Mouse (Mus musculus): ENCODE results near the gene Dlg4. TPM values are rescaled to one million over a fixed set of nuclear protein-coding genes. Genes with fewer than 3 reads are reported as not detected.
A peak's percentile ranks its signal among the peaks of the same experiment; 100 is the strongest.
"Not testable (repeated sequence)": the region's sequence is repeated elsewhere in the genome, so short reads cannot be mapped to it uniquely, and the experiment has no call there.

The Dlg4 gene
- total RNA-seq, 2 experiments from 2014 or later, result 4.9 to 6.5 TPM

DNA sequence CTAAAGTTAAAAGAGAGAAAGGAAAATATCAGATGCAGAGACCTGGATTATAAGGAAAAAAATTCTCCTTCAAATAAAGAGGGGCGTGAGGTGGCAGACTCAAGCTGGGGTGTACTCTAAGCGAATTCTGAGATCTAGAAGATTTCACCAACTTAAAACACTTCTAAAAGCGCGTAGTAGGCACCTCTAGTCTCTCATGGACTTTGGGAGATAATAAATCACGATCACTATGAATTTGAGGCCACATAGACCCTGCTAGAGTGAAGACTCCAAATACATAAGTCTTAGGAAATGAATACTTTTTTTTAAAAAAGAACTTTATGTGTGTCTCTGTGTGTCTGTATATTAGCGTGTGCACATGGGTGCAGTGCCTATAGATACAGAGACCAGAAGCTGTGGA, 1.1 kb upstream of the Dlg4 start:
- intact Hi-C loops (cut with DNase I), result no loop called here
- DNase-seq, result no peak

DNA sequence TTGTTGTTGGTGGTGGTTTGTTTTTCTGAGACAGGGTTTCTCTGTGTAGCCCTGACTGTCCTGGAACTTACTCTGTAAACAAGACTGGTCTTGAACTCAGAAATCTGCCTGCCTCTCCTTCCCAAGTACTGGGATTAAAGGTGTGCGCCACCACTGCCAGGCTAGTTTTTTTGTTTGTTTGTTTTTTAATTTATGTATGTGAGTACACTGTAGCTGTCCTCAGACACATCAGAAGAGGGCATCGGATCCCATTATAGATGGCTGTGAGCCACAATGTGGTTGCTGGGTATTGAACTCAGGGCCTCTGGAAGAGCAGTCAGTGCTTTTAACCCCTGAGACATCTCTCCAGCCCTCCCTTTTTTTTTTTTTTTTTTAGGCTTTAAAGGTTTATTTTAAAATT, 565 bp upstream of the Dlg4 start:
- DNase-seq; intact Hi-C loops (cut with DNase I): not testable (repeated sequence)

DNA sequence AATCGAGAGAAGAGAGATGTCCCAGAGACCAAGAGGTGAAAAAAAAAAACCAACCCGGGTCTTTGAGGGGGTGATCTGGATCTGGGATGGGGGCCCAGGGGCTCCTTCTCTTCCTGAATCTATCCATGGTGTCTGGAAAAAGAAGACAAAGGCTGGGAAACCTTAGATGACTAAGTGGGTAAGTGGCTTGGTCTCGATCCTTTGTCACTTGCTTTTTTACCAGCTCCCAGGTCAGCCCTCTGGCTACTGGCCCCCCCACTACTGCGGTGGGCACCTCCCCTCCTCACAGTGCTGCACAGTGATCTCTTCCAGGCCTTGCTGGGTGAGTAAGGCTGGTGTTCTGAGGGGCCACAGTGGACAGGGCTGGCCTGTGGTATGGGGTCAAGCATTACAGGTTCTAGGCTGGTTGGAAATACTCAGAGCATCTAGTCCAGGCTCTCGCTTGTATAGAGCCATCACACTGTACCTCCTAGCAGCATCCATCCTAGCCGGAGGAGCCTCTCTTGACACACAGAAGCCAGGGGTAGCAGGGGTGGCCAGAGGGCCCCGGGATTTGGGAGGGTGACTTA, 541 bp downstream of the Dlg4 start:
- intact Hi-C loops (cut with DNase I), result no loop called here
- no peak for DNase-seq

DNA sequence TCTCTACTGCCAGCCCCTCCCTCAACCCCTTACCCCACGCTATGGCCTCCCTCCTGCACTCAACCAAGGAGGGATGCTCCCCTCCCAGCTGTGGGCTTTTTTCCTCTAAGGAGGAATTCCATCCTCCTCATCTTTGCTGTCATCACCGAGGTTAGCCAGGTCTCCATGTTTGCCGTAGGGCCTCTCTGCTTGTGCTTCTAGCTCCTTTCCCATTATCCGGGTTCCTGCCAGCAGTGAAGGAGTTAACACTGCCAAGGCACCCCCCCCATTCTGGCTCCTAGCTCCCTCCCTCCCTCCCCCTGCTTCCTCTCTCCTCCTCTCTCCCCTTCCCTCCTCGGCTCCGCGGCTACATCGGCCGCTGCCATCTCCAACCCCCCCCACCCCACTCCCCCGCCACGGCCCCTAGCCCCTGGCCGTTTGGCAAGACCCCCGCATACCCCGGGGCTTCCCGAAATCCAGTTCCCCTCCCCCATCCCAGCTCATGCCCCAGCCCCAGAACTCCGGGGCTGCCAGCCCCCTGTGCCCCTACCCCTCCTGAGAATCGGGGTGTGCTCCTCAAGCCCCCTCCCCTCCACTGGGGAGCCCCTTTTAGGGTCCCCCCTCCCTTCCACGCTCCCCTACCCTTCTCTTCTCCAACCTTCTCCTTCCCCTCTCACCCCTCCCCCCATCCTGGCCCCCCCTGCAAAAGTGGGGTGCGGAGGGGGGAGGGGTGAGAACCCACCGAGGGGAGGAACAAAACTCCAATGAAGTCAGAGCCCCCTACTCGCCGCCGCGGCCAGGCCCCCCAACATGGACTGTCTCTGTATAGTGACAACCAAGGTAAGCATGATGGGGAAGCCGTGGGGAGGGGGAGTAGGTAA, 1.6 kb downstream of the Dlg4 start:
- DNase-seq, result peak in 1 of 2 experiments; percentile 42
- intact Hi-C loops (cut with DNase I), result no loop called here

DNA sequence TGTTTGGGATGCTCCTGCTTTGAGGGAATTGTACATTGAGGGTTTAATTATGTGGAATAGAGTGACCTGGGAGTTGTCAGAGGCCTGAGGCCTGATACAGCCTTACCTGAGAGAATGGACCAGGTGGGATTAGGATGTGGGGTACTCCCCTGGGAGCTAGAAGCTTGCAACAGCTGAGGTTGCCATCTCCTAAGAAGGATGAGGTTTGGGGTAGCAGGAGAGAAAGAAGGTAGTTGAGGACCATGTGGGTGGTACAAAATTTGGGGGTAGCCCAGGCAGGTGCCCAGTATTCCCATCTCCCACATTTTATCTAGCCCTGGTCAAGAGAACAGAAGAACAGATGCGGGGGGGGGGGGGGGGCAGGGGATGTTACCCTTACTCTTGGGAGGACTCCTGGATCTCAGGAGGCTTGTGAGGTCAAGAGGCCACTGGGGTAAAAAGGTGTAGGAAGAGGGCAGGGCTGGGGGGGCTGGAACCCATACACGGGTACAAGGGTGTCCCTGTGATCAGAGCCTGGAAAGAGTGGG, 2.8 kb downstream of the Dlg4 start:
- intact Hi-C loops (cut with DNase I), result no loop called here

DNA sequence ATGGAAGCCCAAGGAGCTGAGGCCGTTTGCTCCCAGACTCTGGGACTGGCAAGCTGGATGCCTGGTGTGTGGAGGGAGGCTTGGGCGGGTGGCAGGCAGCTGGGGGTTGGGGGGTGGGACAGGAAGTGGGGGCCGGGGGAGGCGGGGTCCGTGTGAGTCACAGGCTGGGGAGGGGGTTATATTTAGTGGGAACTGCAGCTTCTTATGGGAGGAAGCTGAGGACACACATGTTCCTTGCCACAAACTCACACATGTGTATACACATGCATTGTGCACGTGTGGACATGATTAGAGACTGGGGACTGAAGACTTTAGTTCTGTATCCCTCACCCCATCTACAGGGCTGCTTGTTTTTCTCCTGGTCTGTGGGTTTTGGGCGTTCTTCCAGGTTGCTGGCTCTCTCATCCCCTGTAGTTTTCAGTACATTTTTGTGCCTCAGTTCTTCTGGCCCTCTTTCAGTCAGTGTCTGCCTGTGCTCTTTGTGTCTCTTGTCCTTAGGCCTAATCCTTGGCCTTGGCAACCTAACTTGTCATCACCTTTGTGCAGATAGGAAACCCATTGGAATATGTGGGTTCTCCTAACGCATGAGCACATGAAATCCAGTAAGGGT, 3.4 kb downstream of the Dlg4 start:
- DNase-seq, result no peak
- intact Hi-C loops (cut with DNase I), result no loop called here

More for the DNA sequence above, 2.8 kb downstream of the Dlg4 start:
- no peak for DNase-seq

DNA sequence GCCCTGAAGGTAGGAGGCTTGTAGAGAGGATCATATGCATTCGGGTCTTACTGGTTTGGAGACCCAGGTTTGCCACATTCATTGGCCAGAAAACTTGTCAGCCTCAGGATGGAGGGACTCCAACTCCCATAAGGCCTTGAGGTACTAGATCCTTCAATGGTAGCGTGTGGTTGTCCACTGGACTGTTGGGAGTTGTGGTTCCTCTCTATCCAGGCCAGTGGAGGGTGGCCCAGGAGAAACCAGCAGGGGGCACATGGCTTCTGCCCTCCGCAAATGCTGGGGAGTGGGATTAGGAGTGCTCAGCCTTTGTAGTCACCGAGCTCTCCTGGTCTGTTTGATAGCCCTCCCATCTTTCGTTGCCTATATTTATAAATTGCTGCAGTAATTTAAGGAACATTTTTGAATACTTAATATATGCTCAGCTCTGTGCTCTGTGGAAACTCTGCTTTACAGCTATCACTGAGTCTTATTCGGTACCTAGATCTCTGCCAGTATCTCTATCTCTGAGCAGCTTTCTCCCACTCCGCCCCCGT, 4.1 kb downstream of the Dlg4 start:
- DNase-seq, result peak; percentile 55 to 72
- intact Hi-C loops (cut with DNase I), result no loop called here

DNA sequence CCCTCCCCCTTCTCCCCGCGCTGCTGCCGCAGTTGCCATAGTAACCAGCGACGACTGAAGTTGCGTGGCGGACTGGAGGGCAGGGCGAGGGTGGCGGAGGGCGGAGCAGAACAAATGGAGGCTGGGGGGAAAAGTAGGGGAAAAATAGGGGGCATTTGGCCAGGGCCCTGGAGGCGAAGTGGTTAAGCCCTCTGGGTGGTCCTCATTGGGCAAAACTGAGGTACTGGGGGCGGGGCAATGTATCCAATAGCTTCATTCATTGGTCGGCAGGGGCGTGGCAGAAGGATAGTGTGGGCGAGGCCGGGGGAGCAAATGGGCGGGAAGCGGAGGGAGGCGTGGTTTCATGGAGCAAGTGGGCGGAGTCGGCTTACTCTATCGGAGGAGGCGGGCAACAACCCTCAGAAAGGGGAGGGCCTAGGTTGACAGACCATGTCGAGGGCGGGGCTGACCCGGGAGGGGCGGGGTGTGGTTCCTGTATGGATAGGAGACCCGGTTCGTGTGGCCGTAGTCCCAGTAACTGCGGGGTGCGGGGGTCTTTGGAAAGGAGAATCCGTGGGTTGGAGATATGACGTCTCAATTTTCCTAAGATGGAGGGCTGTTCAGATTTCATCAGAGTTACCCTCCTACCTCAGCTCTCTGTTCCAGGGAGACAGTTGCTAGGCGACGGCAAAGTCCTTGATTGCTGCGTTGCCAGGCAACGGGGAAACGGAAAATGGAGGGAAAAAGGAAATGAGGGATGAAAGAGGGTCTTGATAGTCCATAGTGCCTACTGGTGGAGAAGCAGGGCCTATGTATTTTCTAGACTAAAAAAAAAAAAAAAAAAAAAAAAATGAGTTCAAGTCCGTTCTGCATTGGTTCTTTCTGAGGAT, 4.8 kb downstream of the Dlg4 start:
- intact Hi-C loops (cut with DNase I), result no loop called here

DNA sequence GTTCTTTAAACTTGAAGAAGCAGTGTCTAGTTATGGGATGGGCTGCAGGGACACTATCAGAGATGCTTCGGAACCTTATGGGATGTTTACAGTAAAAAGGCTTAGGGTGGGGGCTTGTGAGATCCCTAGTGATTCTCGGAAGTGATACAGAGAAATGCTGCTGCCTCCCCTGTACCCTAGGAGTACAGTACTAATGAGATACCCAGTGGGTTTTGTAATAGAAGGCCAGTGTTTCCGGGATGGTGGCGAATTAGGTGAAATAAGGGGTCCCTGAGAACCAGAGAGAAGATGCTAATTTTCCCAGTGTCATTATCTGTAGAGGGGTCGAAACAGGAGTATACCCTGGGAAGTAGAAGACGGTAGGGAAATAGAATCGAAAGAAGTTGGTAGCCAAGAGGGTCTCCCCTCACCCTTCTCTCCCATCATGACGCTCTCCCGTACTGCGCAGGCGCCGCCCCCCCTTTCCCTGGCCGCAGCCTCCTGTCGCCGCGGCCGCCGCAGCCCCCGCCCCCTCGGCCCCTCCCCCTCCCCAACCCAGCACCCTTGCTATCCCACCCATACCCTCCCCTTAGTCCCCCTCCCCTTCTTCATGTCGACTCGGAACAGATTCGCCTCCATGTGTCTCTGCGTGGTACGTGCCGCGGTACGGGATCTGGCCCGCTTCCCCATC, 6.9 kb downstream of the Dlg4 start:
- DNase-seq, result no peak
- intact Hi-C loops (cut with DNase I), result no loop called here

More for the DNA sequence above, 4.8 kb downstream of the Dlg4 start:
- peak; percentile 96 to 97 for DNase-seq

DNA sequence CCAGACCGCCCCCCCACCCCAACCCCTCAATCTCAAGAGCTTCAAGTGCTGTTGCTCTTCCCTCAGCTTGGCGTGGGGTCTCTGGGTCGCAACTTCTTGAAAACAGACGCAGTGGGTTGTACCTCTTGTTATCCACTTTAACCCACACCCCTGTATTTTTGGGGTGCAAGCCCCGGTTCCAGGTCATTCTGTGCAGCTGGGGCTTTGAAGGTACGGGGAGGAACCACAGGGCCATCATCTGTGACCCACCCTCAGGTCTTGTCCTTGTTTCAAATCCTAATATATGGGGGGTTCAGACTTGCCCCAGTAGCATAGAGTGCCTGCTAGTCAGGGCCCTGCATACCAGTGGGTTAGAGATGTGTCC, 7.4 kb downstream of the Dlg4 start:
- no peak for DNase-seq
- intact Hi-C loops (cut with DNase I), result no loop called here

DNA sequence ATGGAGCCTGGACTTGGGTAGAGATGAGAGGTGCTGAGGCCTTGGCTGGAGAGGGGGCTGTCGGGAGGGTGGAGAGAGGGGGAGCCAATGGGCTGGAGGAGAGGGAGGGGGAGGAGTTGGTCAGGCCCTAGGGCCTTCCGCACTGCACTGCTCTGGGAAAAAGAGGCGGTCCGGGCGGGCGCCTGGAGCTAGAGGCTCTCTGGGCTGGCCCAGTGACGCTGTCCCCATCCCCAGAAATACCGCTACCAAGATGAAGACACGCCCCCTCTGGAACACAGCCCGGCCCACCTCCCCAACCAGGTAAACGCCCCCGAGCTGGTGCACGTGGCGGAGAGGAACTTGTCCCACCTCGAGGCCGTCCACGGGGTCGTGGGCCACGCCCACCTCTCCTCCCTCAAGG, 9.9 kb downstream of the Dlg4 start:
- DNase-seq, result peak; percentile 50 to 65
- intact Hi-C loops (cut with DNase I), result no loop called here

DNA sequence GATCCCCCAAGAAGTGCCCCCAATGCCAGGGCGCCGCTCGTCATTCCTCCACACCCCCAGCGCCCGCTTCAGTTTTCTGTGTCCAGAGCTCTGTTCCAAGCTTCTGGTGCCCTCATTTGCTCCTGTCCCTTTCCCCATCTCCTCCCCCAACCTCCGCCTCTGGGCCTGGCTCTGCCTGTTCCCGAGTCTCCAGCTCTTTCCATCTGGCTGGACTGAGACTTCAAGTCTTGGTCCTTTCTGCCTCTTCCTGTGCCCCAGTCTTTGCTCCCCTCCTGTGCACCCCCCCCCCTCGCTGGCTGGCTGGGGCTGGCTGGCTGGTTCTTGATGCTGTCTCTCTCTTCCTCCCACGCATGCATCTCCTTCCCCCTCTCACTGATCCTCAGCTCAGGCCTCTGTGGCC, 10.7 kb downstream of the Dlg4 start:
- peak in 1 of 2 experiments; percentile 61 for DNase-seq

DNA sequence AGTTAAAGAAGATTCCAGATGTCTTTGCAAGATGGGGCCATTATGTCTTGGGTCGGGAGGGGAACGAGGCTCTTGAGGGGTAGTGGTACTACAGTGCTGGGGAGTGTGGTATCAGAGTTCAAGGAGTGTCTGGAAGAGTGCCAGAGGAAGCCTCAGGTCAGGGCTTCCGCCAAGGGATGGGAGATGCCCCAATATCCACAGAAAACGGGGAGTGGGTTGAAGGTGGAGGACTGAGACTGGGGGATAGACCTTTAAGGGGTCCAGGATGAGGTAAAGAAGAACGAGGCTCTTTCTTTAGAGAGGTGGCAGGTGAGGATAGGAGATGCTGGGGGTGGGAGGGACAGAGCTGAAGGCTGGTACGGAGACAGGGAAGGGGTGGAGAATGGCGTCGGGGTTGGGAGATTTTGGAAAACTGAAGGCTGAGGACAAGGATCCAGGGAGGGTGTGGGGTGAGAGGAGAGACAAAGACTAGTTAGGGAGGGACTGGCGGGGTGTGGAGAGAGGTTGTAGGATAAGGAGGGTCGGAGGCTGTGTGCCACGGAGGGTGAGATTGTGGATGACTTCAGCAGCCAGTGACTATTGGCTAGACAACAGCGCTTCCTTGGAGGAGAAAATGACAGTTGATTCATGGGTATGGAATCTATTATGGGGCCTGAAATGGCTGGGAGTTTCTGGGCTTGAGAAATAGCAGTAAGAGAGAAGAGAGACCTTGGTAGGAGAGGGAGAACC, 11.8 kb downstream of the Dlg4 start:
- DNase-seq, result peak in 1 of 2 experiments; percentile 37
- intact Hi-C loops (cut with DNase I), result no loop called here

More for the DNA sequence above, 10.7 kb downstream of the Dlg4 start:
- intact Hi-C loops (cut with DNase I), result no loop called here

DNA sequence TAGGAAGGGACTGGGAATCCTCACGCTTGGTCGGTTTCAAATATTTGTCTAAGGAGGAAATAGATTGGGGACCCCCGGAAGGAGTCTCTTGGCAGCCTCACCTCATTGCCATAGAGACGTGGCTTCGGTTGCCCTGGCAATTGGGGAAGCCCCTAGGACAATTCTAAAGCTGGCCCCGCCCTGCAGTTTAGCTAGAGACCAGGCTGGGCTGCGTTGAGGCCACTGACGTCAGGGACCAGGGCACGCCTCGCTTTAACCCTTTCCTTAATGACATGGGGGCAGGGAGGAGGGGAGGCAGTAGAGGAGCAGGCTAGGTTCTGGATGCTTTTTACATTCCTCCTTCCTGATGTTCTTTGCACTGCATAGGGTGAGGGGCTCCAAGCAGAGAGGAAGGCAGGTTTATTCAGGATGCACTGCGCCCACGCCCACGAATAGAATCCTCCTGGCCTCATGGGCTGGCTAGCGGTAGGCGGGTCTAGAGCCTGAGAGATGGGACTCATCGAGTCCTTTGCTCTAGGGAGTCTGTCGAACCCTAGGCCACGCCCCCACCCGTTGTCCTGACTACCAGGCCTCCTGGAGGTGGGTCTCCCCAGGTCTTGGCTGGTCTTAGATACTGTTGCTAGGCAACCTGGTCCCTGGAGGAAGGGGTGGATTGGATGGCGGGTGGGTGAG, 12.5 kb downstream of the Dlg4 start:
- intact Hi-C loops (cut with DNase I), result no loop called here
- DNase-seq, result peak; percentile 73 to 82

DNA sequence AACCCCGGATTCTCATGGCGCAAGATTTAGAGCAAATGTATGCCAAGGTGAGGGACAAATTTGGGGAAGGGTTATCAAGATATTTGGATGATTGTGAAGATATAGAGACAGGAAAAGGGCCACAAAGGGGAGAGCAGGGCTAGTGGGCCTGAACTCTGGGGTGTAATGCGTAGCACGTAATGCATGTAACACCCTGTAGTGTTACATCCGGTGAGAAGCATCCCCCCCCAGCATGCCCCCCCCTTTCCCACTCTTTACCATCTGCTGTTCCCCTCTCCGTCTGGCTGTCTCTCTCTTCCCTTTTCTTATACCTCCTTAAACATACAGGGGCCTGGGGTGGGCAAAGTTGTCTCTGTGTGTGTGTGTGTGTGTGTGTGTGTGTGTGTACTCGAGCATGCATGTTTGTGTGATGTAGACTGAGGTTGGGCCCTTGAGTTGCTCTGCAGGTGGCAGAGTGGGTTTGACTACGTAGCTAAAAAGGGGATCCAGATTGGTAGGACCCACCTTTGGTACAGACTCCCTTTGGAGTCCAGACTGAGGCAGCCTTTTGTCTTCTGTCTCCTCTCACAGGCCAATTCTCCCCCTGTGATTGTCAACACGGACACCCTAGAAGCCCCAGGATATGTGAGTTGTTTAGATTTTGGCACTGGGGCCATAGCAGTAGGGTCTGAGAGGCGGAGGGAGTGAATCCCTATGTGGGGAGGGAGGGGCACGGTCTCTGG, 13.2 kb downstream of the Dlg4 start:
- DNase-seq, result no peak
- intact Hi-C loops (cut with DNase I), result no loop called here

DNA sequence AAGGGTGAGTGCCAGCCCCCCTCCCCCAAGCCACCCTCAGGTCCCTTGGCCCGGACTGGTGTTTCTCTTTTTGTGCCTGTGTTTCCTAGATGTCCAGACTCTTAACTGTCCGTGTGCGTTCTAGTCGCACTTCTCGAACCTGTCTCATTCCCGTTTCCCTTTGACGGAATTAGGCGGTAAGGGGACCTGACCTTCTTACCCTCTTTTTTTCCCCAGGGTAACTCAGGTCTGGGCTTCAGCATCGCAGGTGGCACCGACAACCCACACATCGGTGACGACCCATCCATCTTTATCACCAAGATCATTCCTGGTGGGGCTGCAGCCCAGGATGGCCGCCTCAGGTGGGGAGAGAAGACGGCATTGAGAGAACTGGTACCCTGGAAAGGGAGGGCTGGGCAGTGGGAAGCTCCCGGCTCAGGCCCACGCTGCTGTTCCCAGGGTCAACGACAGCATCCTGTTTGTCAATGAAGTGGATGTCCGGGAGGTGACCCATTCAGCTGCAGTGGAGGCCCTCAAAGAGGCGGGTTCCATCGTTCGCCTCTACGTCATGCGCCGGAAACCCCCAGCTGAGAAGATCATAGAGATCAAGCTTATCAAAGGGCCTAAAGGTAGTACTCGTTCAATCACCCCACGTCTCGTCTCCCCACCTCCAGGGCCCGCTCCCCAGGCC, 14.0 kb downstream of the Dlg4 start:
- DNase-seq, result no peak
- intact Hi-C loops (cut with DNase I), result no loop called here

DNA sequence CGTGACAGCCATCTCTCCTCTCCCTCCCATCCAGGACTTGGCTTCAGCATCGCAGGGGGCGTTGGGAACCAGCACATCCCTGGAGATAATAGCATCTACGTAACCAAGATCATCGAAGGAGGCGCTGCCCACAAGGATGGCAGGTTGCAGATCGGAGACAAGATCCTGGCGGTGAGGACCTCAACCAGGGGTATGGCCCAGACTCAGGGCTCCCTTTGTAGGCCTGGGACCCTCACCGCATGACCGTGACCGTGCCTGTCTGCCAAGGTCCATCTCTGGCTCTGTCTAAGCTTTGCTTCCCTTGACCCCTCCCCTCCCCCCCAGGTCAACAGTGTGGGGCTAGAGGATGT, 14.6 kb downstream of the Dlg4 start:
- intact Hi-C loops (cut with DNase I), result no loop called here
- no peak for DNase-seq
